ENCODE assay signal across 8 mouse cellular contexts in the genomic region with DNA sequence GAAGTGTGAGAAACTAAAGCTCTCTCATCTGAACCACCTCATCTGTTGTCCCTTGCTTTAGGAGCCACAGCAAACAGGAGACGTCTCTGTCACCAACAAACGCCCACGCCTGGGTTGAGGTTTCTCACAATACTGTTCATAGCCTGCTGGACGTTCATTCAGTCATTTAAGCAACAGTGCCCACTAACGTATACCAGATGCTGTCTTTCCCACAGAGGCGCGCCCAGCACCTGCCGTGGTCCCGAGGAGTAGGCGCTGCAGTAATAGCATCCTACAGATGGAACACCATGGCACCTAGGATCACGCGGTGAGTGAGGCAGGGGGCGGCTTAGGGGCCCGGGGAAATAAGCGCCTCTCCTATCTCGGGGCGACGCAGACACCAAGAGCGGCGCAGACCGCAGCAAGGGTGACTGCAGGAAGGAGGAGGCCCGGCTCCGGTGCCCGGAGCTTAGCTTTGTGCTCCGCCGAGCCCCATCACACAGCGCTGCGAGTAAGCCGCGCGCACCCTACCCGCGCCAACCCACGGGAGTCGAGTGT. TPM values are rescaled to one million over a fixed set of nuclear protein-coding genes. Genes with fewer than 3 reads are reported as not detected.
DNase-seq lines count a peak whose midpoint lies in the region; ATAC-seq and TF ChIP-seq lines count a peak whose summit lies in the region.

No protein-coding gene starts in this region.

- peak overlapping the region; percentile 33; the same call in 1 of the 2 replicates for H3K27ac ChIP-seq in liver, adult 2 months (replicated peaks; ENCODE audit: insufficient read depth, low read depth, low read length)
- H3K27ac ChIP-seq in liver, postnatal 0 days (ENCODE audit: low read depth) = peak overlapping the region; percentile 53

- peaks cover 13% of the 10 kb centered on the region; the same call in 1 of the 2 replicates for H3K79me2 ChIP-seq in liver, adult 2 months (ENCODE audit: control insufficient read depth, insufficient read depth, low read length)

- H3K4me3 ChIP-seq in liver, adult 2 months (ENCODE audit: insufficient read depth, low read depth, low read length) = peak overlapping the region; percentile 77
- peak overlapping the region; percentile 94 for H3K4me3 ChIP-seq in liver, postnatal 0 days (ENCODE audit: low read depth, low read length)

- ATAC-seq in granulocyte monocyte progenitor cell, adult 5-6 weeks (replicated peaks; ENCODE audit: poor library complexity, severe bottlenecking) = peak; percentile 47
- ATAC-seq in liver, postnatal 0 days = peak; percentile 70
- ATAC-seq in neutrophil, adult 5-6 weeks (ENCODE audit: extremely low read depth, insufficient number of reproducible peaks, low FRiP score, poor library complexity, severe bottlenecking) = peak; percentile 15; the same call in 1 of the 2 replicates

- peaks cover 10% of the 10 kb centered on the region for H3K4me1 ChIP-seq in liver, adult 2 months (ENCODE audit: control insufficient read depth, insufficient read depth, low read length)
- peaks cover 16% of the 10 kb centered on the region for H3K4me1 ChIP-seq in liver, postnatal 0 days (ENCODE audit: insufficient read depth)

- TF ChIP-seq EP300 in liver, postnatal 0 days (IDR thresholded peaks at IDR 0.05; ENCODE audit: low read depth) = no peak

- TF ChIP-seq CTCF in liver, adult 2 months (IDR thresholded peaks at IDR 0.05; ENCODE audit: low read depth, low read length) = no peak
- no peak for TF ChIP-seq CTCF in liver, postnatal 0 days (IDR thresholded peaks at IDR 0.05; ENCODE audit: low read depth)

- no peaks in the 10 kb centered on the region for H3K9me3 ChIP-seq in liver, postnatal 0 days (ENCODE audit: low read length)

- peak; percentile 6 for DNase-seq in liver, adult 2 months (ENCODE audit: extremely low read depth, low read depth, low spot score)
- DNase-seq in liver = no peak
- DNase-seq in c-Kit-positive CD71-positive TER-119-negative erythroid progenitor cells, embryonic 14.5 days (ENCODE audit: low read depth) = peak; percentile 30
- no peak for DNase-seq in liver, postnatal 0 days
- no peak for DNase-seq in urinary bladder, adult 2 months (ENCODE audit: low spot score)
- DNase-seq in kidney, postnatal 4 days = no peak

- H3K4me2 ChIP-seq in liver, postnatal 0 days (ENCODE audit: low read depth, low read length) = peak overlapping the region; percentile 95

- peak overlapping the region; percentile 87 for H3K9ac ChIP-seq in liver, adult 2 months (ENCODE audit: low read depth, low read length)
- peak overlapping the region; percentile 82 for H3K9ac ChIP-seq in liver, postnatal 0 days (replicated peaks)

- no peak for TF ChIP-seq POLR2A in liver, adult 2 months (IDR thresholded peaks at IDR 0.05; ENCODE audit: extremely low read depth, insufficient read depth, low read length)

- H3K27me3 ChIP-seq in liver, adult 2 months (ENCODE audit: control insufficient read depth, insufficient read depth, low read length) = no peaks in the 10 kb centered on the region
- H3K27me3 ChIP-seq in liver, postnatal 0 days (ENCODE audit: insufficient read depth, low read length) = no peaks in the 10 kb centered on the region

- WGBS in liver, adult 2 months = under 1% methylated on average over 35 of the region's 35 CpGs
- under 1% methylated on average over 28 of the region's 35 CpGs for WGBS in liver, postnatal 0 days (ENCODE audit: insufficient replicate concordance)

- H3K36me3 ChIP-seq in liver, adult 2 months (ENCODE audit: control insufficient read depth, insufficient read depth, low read length) = no peaks in the 10 kb centered on the region
- 0 out of 2 replicates have a peak, but pooled peaks cover 8% of the 10 kb centered on the region for H3K36me3 ChIP-seq in liver, postnatal 0 days (replicated peaks; ENCODE audit: insufficient read depth, low read length)

RNA-seq across cellular contexts. Expression of gene Zbtb49, which starts 0.4 kb away (rescaled TPM):
- total RNA-seq in liver, adult 2 months (2014; rRNA removed) = 2.3 and 2.8 TPM in 2 replicates
- polyA plus RNA-seq in liver, adult 2 months (2012; rRNA removed) = 2.6 and 5.1 TPM in 2 replicates
- 4.5 and 6.5 TPM in 2 replicates for total RNA-seq in granulocyte monocyte progenitor cell, adult 5-6 weeks (2014; fragmentation: Nextera tagmentation)
- total RNA-seq in granulocyte monocyte progenitor cell, adult 5-6 weeks (2017) = 3.3 and 7.5 TPM in 2 replicates
- 1.7 and 1.8 TPM in 2 replicates for polyA plus RNA-seq in liver, postnatal 0 days (2015; fragmentation: Nextera tagmentation; extraction: Ambion mirVana)
- total RNA-seq in neutrophil, adult 5-6 weeks (2017) = 23.5 and 25.6 TPM in 2 replicates
- 10.1 and 10.6 TPM in 2 replicates for polyA plus RNA-seq in urinary bladder, adult 2 months (2012; rRNA removed)

RNA-seq across cellular contexts. Expression of gene Lyar, which starts 0.4 kb away (rescaled TPM):
- 7.4 and 9.2 TPM in 2 replicates for total RNA-seq in liver, adult 2 months (2014; rRNA removed)
- 1.9 and 2.6 TPM in 2 replicates for polyA plus RNA-seq in liver, adult 2 months (2012; rRNA removed)
- 92.9 and 121 TPM in 2 replicates for total RNA-seq in granulocyte monocyte progenitor cell, adult 5-6 weeks (2014; fragmentation: Nextera tagmentation)
- total RNA-seq in granulocyte monocyte progenitor cell, adult 5-6 weeks (2017) = 133 and 160 TPM in 2 replicates
- 29.4 and 38.6 TPM in 2 replicates for polyA plus RNA-seq in liver, postnatal 0 days (2015; fragmentation: Nextera tagmentation; extraction: Ambion mirVana)
- total RNA-seq in neutrophil, adult 5-6 weeks (2017) = 28.1 and 38.6 TPM in 2 replicates
- polyA plus RNA-seq in urinary bladder, adult 2 months (2012; rRNA removed) = 25.1 and 28.0 TPM in 2 replicates

RNA-seq across cellular contexts. Expression of gene Tmem128, which starts 40.1 kb away (rescaled TPM):
- 34.8 and 40.8 TPM in 2 replicates for total RNA-seq in liver, adult 2 months (2014; rRNA removed)
- polyA plus RNA-seq in liver, adult 2 months (2012; rRNA removed) = 16.4 and 17.8 TPM in 2 replicates
- 38.4 and 40.5 TPM in 2 replicates for total RNA-seq in granulocyte monocyte progenitor cell, adult 5-6 weeks (2014; fragmentation: Nextera tagmentation)
- total RNA-seq in granulocyte monocyte progenitor cell, adult 5-6 weeks (2017) = 31.4 and 36.8 TPM in 2 replicates
- polyA plus RNA-seq in liver, postnatal 0 days (2015; fragmentation: Nextera tagmentation; extraction: Ambion mirVana) = 45.3 and 45.8 TPM in 2 replicates
- 37.0 TPM in 2 replicates for total RNA-seq in neutrophil, adult 5-6 weeks (2017)
- 40.9 and 56.6 TPM in 2 replicates for polyA plus RNA-seq in urinary bladder, adult 2 months (2012; rRNA removed)

RNA-seq across cellular contexts. Expression of gene Otop1, which starts 55.9 kb away (rescaled TPM):
- total RNA-seq in liver, adult 2 months (2014; rRNA removed) = not detected in 2 replicates
- not detected in 2 replicates for polyA plus RNA-seq in liver, adult 2 months (2012; rRNA removed)
- not detected in 2 replicates for total RNA-seq in granulocyte monocyte progenitor cell, adult 5-6 weeks (2014; fragmentation: Nextera tagmentation)
- total RNA-seq in granulocyte monocyte progenitor cell, adult 5-6 weeks (2017) = not detected in 2 replicates
- not detected in 2 replicates for polyA plus RNA-seq in liver, postnatal 0 days (2015; fragmentation: Nextera tagmentation; extraction: Ambion mirVana)
- total RNA-seq in neutrophil, adult 5-6 weeks (2017) = not detected in 2 replicates
- polyA plus RNA-seq in urinary bladder, adult 2 months (2012; rRNA removed) = 0.01 and 0.06 TPM in 2 replicates

Comparison
In these comparisons a context has a peak if more than half of its experiments do, and no peak if none do; other contexts are left out.
1. DNase-seq: peak in liver, adult 2 months (single experiment) and c-Kit-positive CD71-positive TER-119-negative erythroid progenitor cells, embryonic 14.5 days (single experiment); none in liver (single experiment), liver, postnatal 0 days (single experiment), urinary bladder, adult 2 months (single experiment) and kidney, postnatal 4 days (0 of 2).
2. ATAC-seq: peak in every context shown above with its lines; median percentile 70 in liver, postnatal 0 days; 47 in granulocyte monocyte progenitor cell, adult 5-6 weeks; 15 in neutrophil, adult 5-6 weeks.